Mouse (Mus musculus) telencephalon, adult 2 months (tissue): Measurements from ENCODE around the gene Tmem30c.

Experiments
- DNase-seq: peaks from one replicate; pipeline ENCODE4 v3.0.0-alpha.2; 2011; ENCODE audit warnings: low read depth, low spot score

The Tmem30c gene

GRCm38 (mm10) chr16:57292765-57293164 lies at the start of gene Tmem30c:
Gene Tmem30c (minus strand): TSS chr16:57292865.
- no peak for DNase-seq

DNA sequence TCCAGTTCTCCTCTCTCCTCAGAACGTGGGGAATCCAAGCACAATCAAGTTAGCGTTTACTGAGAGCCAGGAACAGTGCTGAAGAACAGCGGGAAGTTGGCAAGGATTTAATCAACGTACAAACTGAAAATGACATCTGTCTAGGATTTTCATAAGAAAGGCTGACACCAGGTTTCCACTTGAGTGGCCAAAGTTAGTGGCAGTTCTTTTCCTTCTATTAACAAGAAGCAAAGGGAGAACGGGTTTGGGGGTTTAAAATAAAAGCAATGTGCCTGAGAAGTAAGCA lies 47.9 kb upstream of the Tmem30c start:
- no peak for DNase-seq

- no peak for DNase-seq
Observed at GRCm38 (mm10) chr16:57339765-57340612, 47.3 kb upstream of the Tmem30c start.

- no peak for DNase-seq
Observed at GRCm38 (mm10) chr16:57336770-57337423, 44.2 kb upstream of the Tmem30c start.

DNA sequence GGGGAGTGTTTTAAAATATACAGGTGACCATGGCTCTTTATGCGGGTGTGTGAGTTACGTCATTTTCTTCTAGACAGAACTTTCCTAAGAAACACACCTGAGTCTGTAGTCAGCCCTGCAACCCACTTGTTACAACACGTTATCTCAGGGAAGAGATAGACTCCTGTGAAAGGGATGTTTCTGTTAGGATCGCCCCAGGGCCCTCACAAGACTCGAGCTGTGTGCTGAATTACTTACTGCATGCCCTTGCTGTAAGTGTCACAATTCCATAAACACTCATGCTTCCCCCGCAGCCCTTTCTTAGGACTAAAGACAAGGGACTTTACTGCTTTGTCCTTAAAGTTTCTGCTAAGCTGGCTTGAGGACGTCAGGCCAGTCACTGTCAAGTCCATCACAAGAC lies 39.6 kb upstream of the Tmem30c start:
- DNase-seq, result no peak

- no peak for DNase-seq
Observed at GRCm38 (mm10) chr16:57330111-57330510, 37.4 kb upstream of the Tmem30c start.

DNA sequence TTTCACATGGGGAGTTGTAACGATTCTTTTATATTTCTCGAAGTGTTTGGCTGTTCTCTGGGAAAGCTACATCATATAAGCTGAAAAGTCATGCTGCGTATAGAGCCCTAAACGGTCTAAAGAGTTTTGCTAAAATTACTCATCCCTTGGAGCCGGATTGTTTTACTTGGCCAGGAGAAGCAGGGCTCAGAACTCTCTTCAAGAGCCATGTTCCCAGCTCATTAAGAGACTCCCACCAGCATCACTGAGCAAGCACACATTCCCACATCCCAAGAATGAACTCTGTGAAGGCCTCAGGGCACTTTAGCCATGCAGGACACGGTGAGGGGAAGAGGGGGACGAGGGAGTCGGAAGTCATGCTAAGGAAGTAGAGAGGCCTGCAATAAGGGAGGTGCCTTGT lies 36.4 kb upstream of the Tmem30c start:
- DNase-seq, result no peak

- DNase-seq, result no peak
Observed at GRCm38 (mm10) chr16:57326996-57327395, 34.3 kb upstream of the Tmem30c start.

DNA sequence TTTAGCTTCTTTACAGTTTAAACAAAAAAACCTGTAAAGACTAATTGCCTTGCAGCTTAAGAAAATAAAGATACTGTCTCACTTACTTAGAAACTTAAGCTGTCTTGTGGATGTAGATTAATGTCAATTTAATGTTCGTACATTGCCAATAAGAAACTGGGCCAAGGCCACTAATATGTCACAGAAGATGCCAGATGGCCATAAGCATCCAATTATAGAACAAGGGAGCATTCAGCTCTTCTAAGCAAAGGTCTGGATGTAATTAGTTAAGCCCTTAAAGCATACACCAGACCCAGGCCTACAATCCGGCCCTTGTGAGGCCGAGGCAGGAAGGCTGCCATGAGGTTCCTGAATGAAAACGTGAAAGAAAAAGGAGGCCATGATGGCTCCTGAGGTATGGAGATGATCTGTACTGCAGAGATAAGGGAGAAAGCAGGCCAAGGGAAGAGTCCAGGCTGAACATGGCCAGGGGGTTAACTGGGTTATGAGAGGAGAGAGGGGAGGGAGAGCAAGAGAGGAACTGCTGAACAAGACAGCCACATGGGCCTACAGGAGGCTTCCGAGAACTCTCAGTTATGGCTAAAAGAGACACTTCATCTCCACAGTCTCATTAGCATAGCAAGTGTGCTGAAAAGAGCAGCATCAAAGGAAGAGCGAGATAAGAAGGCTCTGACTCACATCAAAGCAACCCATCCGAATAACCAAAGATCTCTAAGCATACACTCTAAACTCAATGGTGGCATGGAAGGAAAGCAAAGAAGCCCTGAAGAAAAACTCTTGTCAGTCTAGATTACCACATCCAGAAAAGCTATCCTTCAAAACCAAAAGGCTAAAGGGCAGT lies 26.8 kb upstream of the Tmem30c start:
- DNase-seq, result no peak

DNA sequence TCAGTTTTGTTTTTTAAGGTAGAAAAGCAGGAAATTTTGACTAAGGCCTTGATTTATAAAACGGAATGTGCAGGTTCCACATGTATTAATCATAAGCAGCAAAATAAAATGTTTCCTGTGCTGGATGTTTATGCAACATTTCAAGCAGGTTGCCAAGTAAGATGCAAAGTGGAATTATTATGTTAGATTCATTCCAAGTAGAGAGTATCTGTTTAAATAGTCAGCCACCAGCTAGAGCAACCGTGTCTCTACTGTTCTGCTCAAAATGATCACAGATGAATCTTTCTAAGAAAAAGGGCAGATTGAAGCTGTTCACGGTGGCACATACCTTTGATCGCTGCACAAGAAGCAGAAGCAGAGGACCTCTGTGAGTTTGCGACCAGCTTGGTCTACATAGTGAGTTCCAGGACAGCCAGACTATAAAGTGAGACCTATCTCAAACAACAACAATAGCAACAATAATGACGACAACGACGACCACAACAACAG lies 26.0 kb upstream of the Tmem30c start:
- DNase-seq, result no peak

DNA sequence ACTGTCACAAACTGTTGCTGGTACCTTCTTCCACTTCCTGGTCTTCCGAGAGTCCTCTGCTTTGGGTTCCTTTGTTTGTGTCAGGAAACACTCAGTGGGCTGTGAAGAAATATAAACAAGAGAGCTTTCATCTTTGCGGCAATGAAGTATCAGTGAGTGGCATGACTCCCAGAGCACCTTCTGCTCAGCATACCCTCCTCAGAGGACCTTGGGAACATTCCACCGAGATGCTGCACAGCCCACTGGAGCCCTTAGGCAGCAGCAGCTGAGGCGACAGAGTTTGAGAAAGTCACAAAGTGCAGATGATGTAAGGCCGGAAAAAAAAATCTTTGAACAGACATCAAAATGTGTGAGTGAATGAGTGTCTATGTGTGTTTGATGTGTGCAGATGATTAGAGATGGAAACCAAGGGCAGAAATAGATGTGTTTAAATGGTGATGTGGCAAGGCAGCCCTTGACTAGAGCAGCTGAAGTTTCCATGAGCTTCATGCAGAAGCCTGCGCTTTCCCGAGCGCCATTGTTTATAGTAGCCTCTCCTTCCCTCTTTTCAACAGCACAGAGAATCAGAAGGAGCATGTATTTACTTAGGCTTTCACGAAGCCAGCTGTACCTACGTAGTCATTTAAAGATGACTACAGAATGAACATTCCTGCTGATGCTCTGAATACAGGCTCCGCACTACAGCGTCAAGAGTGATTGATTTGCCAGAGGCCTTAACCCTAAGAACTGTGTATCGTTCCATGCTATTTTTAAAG lies 25.4 kb upstream of the Tmem30c start:
- DNase-seq, result no peak

DNA sequence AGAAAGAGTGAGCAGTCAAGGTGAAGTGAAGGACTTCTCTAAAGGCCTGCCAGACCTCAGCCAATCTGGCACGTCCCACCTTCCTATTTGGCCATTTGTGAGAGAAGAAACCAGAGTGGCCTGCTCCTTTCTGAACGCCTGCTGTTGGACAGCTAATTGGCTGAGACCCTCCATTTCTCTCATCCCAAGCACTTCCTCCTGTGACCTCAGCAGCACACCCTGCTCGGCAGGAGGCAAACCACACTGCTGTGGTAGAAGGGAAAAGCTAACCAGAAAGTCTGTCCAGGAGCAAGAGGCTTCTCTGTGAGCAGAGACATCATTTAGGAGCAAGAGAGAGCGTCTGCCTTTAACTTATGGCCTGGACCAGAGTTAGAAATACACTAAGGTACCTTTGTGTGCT lies 24.5 kb upstream of the Tmem30c start:
- no peak for DNase-seq

DNA sequence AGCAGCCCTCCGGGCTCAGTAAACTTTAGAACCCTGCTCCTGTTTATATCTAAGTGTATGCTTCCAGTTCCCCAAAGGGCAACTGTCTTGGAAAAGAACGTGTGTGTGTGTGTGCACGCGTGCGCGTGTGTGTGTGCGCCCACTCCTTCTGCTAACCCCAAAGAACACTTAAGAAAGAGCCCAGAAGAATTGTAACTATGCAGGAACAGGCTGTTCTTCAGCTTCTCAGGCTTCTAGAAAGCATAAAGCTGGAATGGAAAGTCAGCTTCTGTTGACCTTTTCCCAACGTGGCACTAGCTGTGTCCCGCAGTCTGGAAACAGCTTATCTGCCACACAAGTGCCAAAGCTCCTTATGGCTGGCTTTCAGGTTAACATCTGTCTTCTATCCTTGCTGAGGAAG lies 22.4 kb upstream of the Tmem30c start:
- DNase-seq, result no peak

- DNase-seq, result no peak
Observed at GRCm38 (mm10) chr16:57314236-57314635, 21.6 kb upstream of the Tmem30c start.

- DNase-seq, result no peak
Observed at GRCm38 (mm10) chr16:57313487-57313886, 20.8 kb upstream of the Tmem30c start.

- DNase-seq, result no peak
Observed at GRCm38 (mm10) chr16:57312130-57312529, 19.5 kb upstream of the Tmem30c start.

- DNase-seq, result no peak
Observed at GRCm38 (mm10) chr16:57305463-57305862, 12.8 kb upstream of the Tmem30c start.

DNA sequence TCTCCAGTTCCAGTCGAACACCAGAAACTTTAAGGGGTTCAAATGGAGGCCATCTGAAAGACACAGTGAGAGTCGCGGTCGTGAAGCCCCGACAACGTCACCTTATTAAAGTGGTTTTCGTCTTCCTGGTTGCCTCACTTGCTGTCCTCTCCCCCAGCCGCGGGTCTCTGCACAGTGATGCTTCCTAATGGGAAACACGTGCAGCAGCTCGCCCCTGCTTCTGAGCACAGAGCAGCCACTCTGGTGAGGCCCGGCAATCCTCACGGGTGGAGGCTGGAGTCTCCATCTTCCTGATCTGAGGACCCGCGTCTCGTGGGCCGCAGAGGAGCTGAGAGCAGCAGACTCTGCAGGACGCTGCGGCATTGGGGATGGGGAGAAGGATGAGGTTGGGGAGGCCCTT lies 11.1 kb upstream of the Tmem30c start:
- no peak for DNase-seq

- DNase-seq, result no peak
Observed at GRCm38 (mm10) chr16:57302792-57303698, 10.4 kb upstream of the Tmem30c start.

GRCm38 (mm10) chr16:57301512-57302115 lies 8.9 kb upstream of the Tmem30c start:
- no peak for DNase-seq
